Comparison of ENCODE assay signal across 16 mouse cellular contexts in the genomic region with DNA sequence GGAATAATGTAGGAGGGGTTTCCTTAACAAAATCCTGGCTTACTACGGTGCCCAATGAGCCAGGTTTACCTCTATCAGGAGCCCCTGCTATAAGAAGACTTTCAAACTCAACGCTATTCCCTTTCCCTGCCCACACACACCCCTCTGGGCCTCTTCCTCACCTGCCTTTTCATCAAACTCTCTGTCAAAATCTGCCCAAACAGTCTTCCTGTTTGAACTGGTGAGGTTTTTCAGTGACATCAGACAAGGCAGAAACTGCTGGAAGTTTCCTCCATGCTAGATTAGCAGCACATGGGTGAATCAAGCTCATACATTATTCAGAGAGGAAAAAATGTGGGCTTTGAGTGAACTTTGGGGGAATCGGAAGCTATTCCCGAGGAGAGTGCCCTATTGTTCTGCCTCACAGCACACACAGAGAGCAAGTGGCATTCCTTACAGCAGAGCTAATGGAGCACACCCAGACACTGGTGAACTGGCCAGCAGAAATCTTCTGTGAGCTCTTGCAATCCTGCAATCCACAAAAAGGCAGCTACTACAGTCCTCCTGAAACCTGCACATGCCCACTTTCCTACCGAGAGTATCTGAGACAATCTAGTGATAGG.
DNase-seq lines count a peak whose midpoint lies in the region; ATAC-seq lines count a peak whose summit lies in the region.
"Had no signal": no experiment of that assay in that cellular context is flagged by ENCODE, and none has a peak within 500 bp of the region (broad histone marks: within the 10 kb centered on the region; RNA-seq: fewer than 3 reads in every experiment).

No protein-coding gene starts in this region.

- H3K27me3 ChIP-seq in hindbrain, embryonic 12.5 days = no peaks in the 10 kb centered on the region
- H3K27me3 ChIP-seq in hindbrain, embryonic 13.5 days = no peaks in the 10 kb centered on the region
- no peaks in the 10 kb centered on the region for H3K27me3 ChIP-seq in neural tube, embryonic 12.5 days (replicated peaks)
- no peaks in the 10 kb centered on the region for H3K27me3 ChIP-seq in neural tube, embryonic 15.5 days (replicated peaks)
- no peaks in the 10 kb centered on the region for H3K27me3 ChIP-seq in forebrain, embryonic 16.5 days (replicated peaks; ENCODE audit: control insufficient read depth, insufficient read depth, low read length)
- H3K27me3 ChIP-seq: limb, embryonic 12.5 days had no signal

- no peak for DNase-seq in gastrocnemius, postnatal 14 days
- DNase-seq in left cerebral cortex, adult 18-20 months (ENCODE audit: low spot score in 2 of 2) = no peak
- DNase-seq in cerebellum, postnatal 36 days = no peak
- DNase-seq: cerebellum, postnatal 10 days; gastrocnemius, adult 2 months; heart, postnatal 36 days; lung, adult 2 months; right cerebral cortex, postnatal 25 days; thymus, postnatal 14 days had no signal

- H3K27ac ChIP-seq in hindbrain, embryonic 12.5 days = no peak overlapping the region
- H3K27ac ChIP-seq in hindbrain, embryonic 13.5 days = no peak overlapping the region
- no peak overlapping the region for H3K27ac ChIP-seq in neural tube, embryonic 12.5 days
- H3K27ac ChIP-seq in neural tube, embryonic 15.5 days (replicated peaks) = no peak overlapping the region
- H3K27ac ChIP-seq in forebrain, embryonic 16.5 days (ENCODE audit: low read length) = no peak overlapping the region
- H3K27ac ChIP-seq: gastrocnemius, adult 2 months; limb, embryonic 12.5 days had no signal

- no peaks in the 10 kb centered on the region for H3K36me3 ChIP-seq in hindbrain, embryonic 12.5 days
- no peaks in the 10 kb centered on the region for H3K36me3 ChIP-seq in hindbrain, embryonic 13.5 days
- H3K36me3 ChIP-seq in neural tube, embryonic 12.5 days = no peaks in the 10 kb centered on the region
- no peaks in the 10 kb centered on the region for H3K36me3 ChIP-seq in neural tube, embryonic 15.5 days
- H3K36me3 ChIP-seq in forebrain, embryonic 16.5 days (ENCODE audit: control insufficient read depth, insufficient read depth) = no peaks in the 10 kb centered on the region
- H3K36me3 ChIP-seq: G1E; limb, embryonic 12.5 days had no signal

- H3K4me2 ChIP-seq in hindbrain, embryonic 12.5 days (replicated peaks) = no peak overlapping the region
- no peak overlapping the region for H3K4me2 ChIP-seq in hindbrain, embryonic 13.5 days
- no peak overlapping the region for H3K4me2 ChIP-seq in neural tube, embryonic 12.5 days (replicated peaks)
- no peak overlapping the region for H3K4me2 ChIP-seq in neural tube, embryonic 15.5 days
- H3K4me2 ChIP-seq in forebrain, embryonic 16.5 days (ENCODE audit: low read length) = no peak overlapping the region
- H3K4me2 ChIP-seq: limb, embryonic 12.5 days had no signal

- ATAC-seq in hindbrain, embryonic 12.5 days (ENCODE audit: low FRiP score) = peak; percentile 67
- ATAC-seq in hindbrain, embryonic 13.5 days (ENCODE audit: low FRiP score) = no peak
- ATAC-seq in neural tube, embryonic 12.5 days (ENCODE audit: low FRiP score, low read depth) = peak; percentile 50; the same call in 1 of the 2 replicates
- ATAC-seq in neural tube, embryonic 15.5 days (ENCODE audit: low FRiP score) = no peak
- ATAC-seq in forebrain, embryonic 16.5 days = peak; percentile 58; the same call in 1 of the 2 replicates

- H3K4me1 ChIP-seq in hindbrain, embryonic 12.5 days = peaks cover 4% of the 10 kb centered on the region; the same call in 1 of the 2 replicates
- H3K4me1 ChIP-seq in hindbrain, embryonic 13.5 days (replicated peaks) = 0 out of 2 replicates have a peak, but pooled peaks cover 5% of the 10 kb centered on the region
- no peaks in the 10 kb centered on the region; the same call in 1 of the 2 replicates for H3K4me1 ChIP-seq in neural tube, embryonic 12.5 days
- H3K4me1 ChIP-seq in neural tube, embryonic 15.5 days = 0 out of 2 replicates have a peak, but pooled peaks cover 3% of the 10 kb centered on the region
- no peaks in the 10 kb centered on the region for H3K4me1 ChIP-seq in forebrain, embryonic 16.5 days (replicated peaks; ENCODE audit: control insufficient read depth, insufficient read depth, low read length)
- H3K4me1 ChIP-seq: limb, embryonic 12.5 days had no signal

- intact Hi-C loops in gastrocnemius, postnatal 14 days (cut with DNase I; ENCODE audit: low total_unique reads) = no loop called here

- no peak overlapping the region for H3K9ac ChIP-seq in hindbrain, embryonic 12.5 days
- H3K9ac ChIP-seq in hindbrain, embryonic 13.5 days = no peak overlapping the region
- H3K9ac ChIP-seq in neural tube, embryonic 12.5 days = no peak overlapping the region
- no peak overlapping the region for H3K9ac ChIP-seq in neural tube, embryonic 15.5 days (replicated peaks)
- H3K9ac ChIP-seq in forebrain, embryonic 16.5 days (replicated peaks; ENCODE audit: low read depth, low read length) = no peak overlapping the region
- H3K9ac ChIP-seq: limb, embryonic 12.5 days had no signal

- no peak overlapping the region for H3K4me3 ChIP-seq in hindbrain, embryonic 12.5 days
- no peak overlapping the region for H3K4me3 ChIP-seq in hindbrain, embryonic 13.5 days
- no peak overlapping the region for H3K4me3 ChIP-seq in neural tube, embryonic 12.5 days
- no peak overlapping the region for H3K4me3 ChIP-seq in neural tube, embryonic 15.5 days (replicated peaks)
- no peak overlapping the region for H3K4me3 ChIP-seq in forebrain, embryonic 16.5 days (replicated peaks; ENCODE audit: low read length)
- H3K4me3 ChIP-seq: gastrocnemius, adult 2 months; limb, embryonic 12.5 days had no signal

- 0 out of 2 replicates have a peak, but pooled peaks cover 4% of the 10 kb centered on the region for H3K9me3 ChIP-seq in hindbrain, embryonic 12.5 days (replicated peaks)
- H3K9me3 ChIP-seq in hindbrain, embryonic 13.5 days = peaks cover 4% of the 10 kb centered on the region; the same call in 1 of the 2 replicates
- no peaks in the 10 kb centered on the region for H3K9me3 ChIP-seq in neural tube, embryonic 12.5 days
- H3K9me3 ChIP-seq in neural tube, embryonic 15.5 days (replicated peaks) = no peaks in the 10 kb centered on the region
- H3K9me3 ChIP-seq in forebrain, embryonic 16.5 days (ENCODE audit: control insufficient read depth, low read length) = no peaks in the 10 kb centered on the region; the same call in 1 of the 2 replicates
- H3K9me3 ChIP-seq: limb, embryonic 12.5 days had no signal

- WGBS in hindbrain, embryonic 12.5 days = 40% methylated on average over 5 of the region's 5 CpGs
- WGBS in hindbrain, embryonic 13.5 days = 36% methylated on average over 5 of the region's 5 CpGs
- 36% methylated on average over 5 of the region's 5 CpGs for WGBS in neural tube, embryonic 12.5 days
- 45% methylated on average over 5 of the region's 5 CpGs for WGBS in neural tube, embryonic 15.5 days
- 40% methylated on average over 5 of the region's 5 CpGs for WGBS in forebrain, embryonic 16.5 days

Comparison
In these comparisons a context has a peak if more than half of its experiments do, and no peak if none do; other contexts are left out.
1. ATAC-seq: peak in hindbrain, embryonic 12.5 days (single experiment), neural tube, embryonic 12.5 days (single experiment) and forebrain, embryonic 16.5 days (single experiment); none in hindbrain, embryonic 13.5 days (single experiment) and neural tube, embryonic 15.5 days (single experiment).